Mouse (Mus musculus): Measurements from ENCODE around the gene Zfp981.
"Not testable (repeated sequence)": the region's sequence is repeated elsewhere in the genome, so short reads cannot be mapped to it uniquely, and the experiment has no call there.

The Zfp981 gene

GRCm38 (mm10) chr4:146486753-146487152 is 15.1 kb upstream of the Zfp981 start:
- not testable (repeated sequence) for DNase-seq

GRCm38 (mm10) chr4:146489196-146489595 is 12.6 kb upstream of the Zfp981 start:
- DNase-seq, result not testable (repeated sequence)

- not testable (repeated sequence) for DNase-seq
Observed at GRCm38 (mm10) chr4:146491993-146492392, 9.8 kb upstream of the Zfp981 start.

DNA sequence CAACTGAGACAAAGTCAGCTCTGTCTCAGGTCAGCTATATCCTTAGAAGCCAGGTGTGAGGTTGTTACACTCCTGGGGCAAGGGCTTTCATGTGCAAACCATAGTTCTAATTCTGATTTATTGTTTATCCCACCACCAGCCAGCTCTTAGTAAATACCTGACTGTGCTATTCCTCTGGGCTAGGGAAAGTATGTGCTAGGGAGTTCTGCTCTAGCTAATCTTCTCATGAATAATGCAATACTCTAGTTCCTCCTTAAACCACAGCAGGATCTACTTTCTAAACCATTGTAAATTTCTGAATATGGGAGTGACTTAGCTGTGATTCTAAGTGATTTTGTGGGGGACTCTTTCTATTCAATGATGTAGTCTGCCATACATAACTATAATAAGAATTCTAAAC is 9.4 kb upstream of the Zfp981 start:
- no peak for DNase-seq

GRCm38 (mm10) chr4:146492851-146493250 is 9.0 kb upstream of the Zfp981 start:
- DNase-seq, result no peak

GRCm38 (mm10) chr4:146493319-146493907 is 8.4 kb upstream of the Zfp981 start:
- DNase-seq, result not testable (repeated sequence)

DNA sequence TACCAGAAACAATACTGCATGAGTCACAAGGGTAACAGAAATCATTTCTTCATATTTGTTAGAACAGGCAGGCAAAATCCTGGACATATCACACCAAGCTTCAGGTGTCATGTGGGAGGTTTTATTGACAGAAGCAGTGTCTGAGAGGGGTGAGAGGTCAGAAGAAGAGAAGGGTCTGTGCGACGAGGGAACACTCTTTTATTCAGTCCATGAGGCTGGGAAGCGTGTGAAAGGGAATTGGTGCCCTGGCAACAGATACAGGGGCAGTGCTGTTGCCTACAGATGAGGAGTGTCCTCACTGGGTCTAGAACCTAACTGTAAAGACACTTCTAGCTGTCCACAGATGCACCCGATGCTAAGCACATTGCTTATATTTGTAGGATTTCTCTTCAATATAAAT is 6.8 kb upstream of the Zfp981 start:
- DNase-seq, result no peak

DNA sequence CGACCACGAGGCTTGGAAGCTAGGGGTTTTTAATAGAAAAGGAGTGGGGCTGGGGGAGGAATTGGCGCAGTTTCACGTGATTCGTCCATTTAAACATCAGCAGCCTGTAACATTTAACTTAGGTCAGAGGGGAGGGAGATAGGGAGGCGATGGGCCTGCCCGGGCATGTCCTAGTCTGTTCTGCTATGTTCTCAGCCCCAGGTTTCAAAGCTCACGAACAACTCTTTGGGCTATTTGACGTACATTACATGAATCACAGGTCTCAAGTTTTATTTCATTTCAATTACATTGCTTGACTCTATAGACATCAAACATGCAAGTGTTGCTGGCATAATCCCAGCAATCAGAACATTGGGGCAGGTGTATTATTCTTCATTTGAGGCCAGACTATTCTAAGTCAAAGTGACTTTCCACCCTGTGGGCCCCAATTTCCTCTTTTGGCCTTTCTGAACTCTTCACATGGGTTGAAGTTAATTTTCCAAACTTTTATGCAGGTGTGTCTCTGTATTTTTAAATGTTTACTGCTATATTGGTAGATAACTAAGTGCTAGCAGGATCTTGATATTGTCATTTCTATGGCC is 4.0 kb upstream of the Zfp981 start:
- not testable (repeated sequence) for DNase-seq

- not testable (repeated sequence) for DNase-seq
Observed at GRCm38 (mm10) chr4:146509029-146509428, 7.2 kb downstream of the Zfp981 start.

GRCm38 (mm10) chr4:146511871-146512270 is 10.0 kb downstream of the Zfp981 start:
- DNase-seq, result not testable (repeated sequence)

DNA sequence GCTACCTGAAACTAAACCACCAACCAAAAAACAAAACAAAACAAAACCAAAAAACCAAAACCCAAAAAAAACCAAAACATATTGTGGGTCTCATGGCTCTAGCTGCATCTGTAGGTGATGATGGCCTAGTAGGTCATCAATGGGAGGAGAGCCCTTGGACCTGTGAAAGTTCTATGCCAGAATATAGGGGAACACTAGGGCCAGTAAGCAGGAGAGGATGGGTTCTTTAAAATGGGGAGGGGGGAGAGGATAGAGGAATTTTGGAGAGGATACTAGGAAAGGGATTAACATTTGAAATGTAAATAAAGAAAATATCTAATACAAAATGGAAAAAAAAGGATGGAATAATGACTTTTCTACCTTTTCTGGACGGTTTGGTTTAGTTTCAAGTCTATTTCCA is 14.6 kb downstream of the Zfp981 start:
- no peak for DNase-seq

- not testable (repeated sequence) for DNase-seq
Observed at GRCm38 (mm10) chr4:146517150-146517549, 15.3 kb downstream of the Zfp981 start.

DNA sequence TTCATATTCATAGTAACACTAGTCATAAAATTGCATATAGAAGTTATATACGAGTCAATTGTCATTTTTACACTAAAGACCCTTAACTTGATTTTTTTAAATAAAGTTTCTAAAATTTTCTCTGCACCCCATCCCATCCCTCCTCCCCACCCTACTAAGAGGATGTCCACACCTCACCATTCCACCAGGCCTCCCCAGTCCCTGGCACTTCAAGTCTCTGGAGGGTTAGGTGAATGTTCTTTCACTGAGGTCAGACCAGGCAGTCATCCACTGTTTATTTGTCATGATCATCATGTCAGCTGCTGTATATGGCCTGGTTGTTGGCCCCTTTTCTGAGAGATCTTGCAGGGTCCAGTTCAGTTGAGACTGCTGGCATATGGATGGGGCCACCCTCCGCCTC is 18.9 kb downstream of the Zfp981 start:
- DNase-seq, result no peak

DNA sequence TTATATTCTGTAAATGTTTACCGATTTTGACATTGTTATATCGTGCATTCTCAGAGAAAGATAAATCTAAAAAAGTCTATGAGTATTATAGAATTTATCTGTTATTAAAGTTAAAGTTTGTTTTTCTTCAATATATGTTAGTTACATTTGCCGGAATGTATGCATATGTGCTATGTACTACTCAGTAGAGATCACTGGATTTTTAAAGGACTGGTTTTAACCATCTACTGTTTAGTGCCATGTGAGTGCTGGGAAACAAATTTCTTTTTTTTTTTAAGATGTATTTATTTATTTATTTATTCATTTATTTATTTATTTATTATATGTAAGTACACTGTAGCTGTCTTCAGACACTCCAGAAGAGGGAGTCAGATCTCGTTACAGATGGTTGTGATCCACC is 32.7 kb downstream of the Zfp981 start:
- no peak for DNase-seq

- DNase-seq, result no peak
Observed at GRCm38 (mm10) chr4:146535883-146536282, 34.1 kb downstream of the Zfp981 start.

DNA sequence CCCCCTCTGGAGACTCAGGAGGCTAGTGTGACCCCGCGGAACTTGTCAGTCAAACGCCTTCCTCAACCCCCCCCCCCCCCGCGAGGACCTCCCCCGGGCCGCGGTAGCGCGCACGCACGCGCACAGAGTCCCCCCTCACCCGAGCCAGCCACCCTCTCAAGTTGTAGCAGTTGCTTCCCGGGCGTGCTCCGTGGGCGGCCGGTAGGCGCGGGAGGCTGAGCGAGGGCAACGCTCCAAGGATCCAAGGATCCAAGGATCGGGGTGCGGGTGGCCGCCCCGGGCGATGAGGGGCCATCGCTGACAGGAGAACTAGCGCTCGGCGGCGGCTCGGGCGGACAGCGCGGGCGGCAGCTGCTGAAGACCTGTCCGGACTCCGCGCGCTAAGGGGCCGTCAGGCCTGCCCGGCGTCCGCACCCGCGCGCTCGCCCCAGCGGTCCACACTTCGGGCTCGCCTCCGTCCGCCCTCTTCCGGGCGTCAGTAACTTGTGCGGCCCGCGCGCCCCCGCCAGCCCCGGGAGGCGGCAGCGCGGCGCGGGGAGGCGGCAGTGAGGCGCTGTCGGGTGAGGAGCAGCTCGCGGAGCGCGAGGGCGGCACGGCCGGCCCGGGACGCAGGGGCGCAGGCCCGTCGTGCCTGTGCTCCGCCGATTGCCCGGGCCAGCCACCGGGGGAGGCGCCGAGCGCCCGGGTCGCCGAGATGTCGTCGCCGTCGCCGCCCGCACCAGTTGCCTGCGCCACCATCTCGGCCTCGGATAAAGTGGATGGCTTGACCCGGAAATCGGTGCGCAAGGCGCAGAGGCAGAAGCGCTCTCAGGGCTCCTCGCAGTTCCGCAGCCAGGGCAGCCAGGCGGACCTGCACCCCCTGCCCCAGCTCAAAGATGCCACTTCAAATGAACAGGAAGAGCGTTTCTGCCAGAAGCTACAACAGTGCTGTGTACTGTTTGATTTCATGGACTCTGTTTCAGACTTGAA is 78.4 kb downstream of the Zfp981 start:
- DNase-seq, result not testable (repeated sequence)
